Mouse (Mus musculus) liver, adult 2 months (tissue): ENCODE results near the gene Inpp5a.

Source experiments
- CTCF ChIP-seq: fragments of 200-500 bp; IDR thresholded peaks from 2 replicates; pipeline ENCODE4 v1.5.1; 2011; ENCODE audit warnings: low read depth, low read length, control low read depth
- POLR2A ChIP-seq: fragments of 200-500 bp; IDR thresholded peaks from 2 replicates; pipeline ENCODE4 v1.6.1; 2011; ENCODE audit warnings: low read length, control low read depth; ENCODE audit not compliant: insufficient read depth; ENCODE audit errors: extremely low read depth

DNA sequence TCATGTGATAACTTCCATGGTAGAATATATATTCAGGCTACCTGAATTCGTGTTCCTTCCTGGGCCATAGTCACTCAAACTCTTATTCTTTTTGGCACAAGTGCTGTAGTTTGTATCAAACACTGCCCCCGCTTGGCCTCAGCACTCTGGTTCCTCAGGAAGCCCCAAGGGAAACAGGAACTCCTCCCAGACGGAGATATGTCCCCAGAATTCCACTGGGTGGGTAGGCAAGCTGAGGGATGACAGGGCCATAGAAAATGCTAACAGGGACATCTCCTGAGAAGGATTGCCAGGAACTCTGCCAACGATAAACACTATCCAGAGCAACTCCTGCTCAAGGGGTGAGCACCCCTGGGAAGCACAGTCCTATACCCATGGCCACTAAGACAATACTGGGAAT lies 22.4 kb upstream of the Inpp5a start:
- no peak for TF ChIP-seq CTCF
- TF ChIP-seq POLR2A, result no peak
